Mouse (Mus musculus): ENCODE results near the gene Il1r2.

DNA sequence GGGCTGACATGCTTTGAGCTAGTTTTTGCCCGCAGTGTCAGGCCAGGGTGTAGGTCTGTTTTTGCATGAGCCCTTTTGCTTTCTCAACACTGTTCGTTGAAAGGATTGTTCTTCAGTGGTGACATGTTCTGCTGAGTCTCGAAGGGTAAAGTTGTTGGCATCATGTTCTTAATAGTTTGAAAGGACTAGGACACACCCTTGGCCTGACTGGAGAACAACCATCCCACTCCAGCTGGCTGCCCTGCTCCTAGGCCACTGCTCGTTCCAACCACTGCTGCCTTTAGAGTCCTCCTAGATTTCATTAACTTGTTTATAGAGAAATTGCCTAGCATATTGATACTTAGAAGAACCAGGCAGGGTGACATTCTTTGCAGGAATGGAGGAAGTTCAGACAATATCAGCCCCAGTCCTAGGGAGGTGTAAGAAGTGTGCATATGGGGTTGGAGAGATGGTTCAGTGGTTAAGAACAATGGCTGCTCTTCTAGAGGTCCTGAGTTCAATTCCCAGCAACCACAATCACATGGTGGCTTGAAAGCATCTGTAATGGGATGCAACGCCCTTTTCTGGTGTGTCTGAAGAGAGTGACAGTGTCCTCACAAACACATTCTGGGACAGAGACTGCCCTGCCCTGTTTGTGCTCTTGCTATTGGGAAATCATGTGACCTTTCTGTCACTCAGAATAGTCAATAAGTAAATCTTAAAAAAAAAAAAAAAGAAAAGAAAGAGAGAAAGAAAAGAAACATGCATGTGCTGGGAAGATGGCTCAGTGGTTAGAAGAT, 34.3 kb downstream of the Il1r2 start:
- TF ChIP-seq CTCF (IDR thresholded peaks at IDR 0.05; ENCODE audit: borderline replicate concordance, extremely low read depth, insufficient read depth, insufficient read length) (no peak), POLR2A (IDR thresholded peaks at IDR 0.05; ENCODE audit: borderline replicate concordance, extremely low read depth, insufficient read depth, insufficient read length, poor library complexity, severe bottlenecking) (no peak)
